ENCODE assay signal across 8 mouse cellular contexts in genomic region chr7:19024581-19025255, GRCm38 (mm10). TPM values are rescaled to one million over a fixed set of nuclear protein-coding genes. Genes with fewer than 3 reads are reported as not detected.
DNase-seq lines count a peak whose midpoint lies in the region; ATAC-seq lines count a peak whose summit lies in the region.

No protein-coding gene starts in this region.

- peaks cover 23% of the 10 kb centered on the region for H3K4me1 ChIP-seq in forebrain, embryonic 15.5 days
- peaks cover 15% of the 10 kb centered on the region for H3K4me1 ChIP-seq in kidney, embryonic 16.5 days (ENCODE audit: insufficient read depth, low read length)

- peak overlapping the region; percentile 82 for H3K4me3 ChIP-seq in forebrain, embryonic 15.5 days
- H3K4me3 ChIP-seq in kidney, embryonic 16.5 days (ENCODE audit: low read length): peak overlapping the region; percentile 80

- DNase-seq in adrenal gland, adult 8-10 months: peak; percentile 41
- DNase-seq in adrenal gland, postnatal 25 days: no peak
- DNase-seq in thymus, postnatal 14 days: peak; percentile 64
- DNase-seq in thymus, postnatal 25 days: no peak
- peak; percentile 30 for DNase-seq in mesoderm, embryonic 11.5 days (ENCODE audit: low read depth, low spot score)
- peak; percentile 69 for DNase-seq in testis, postnatal 10 days (ENCODE audit: low spot score)

- under 1% methylated on average over 33 of the region's 36 CpGs for WGBS in forebrain, embryonic 15.5 days
- 2% methylated on average over 35 of the region's 36 CpGs for WGBS in kidney, embryonic 16.5 days

- ATAC-seq in forebrain, embryonic 15.5 days (replicated peaks): peak; percentile 65
- ATAC-seq in kidney, embryonic 16.5 days (ENCODE audit: low FRiP score, low TSS enrichment): peak; percentile 50

- peak overlapping the region; percentile 81 for H3K4me2 ChIP-seq in forebrain, embryonic 15.5 days (replicated peaks)
- H3K4me2 ChIP-seq in kidney, embryonic 16.5 days (replicated peaks; ENCODE audit: low read depth, low read length): peak overlapping the region; percentile 89

- peaks cover 38% of the 10 kb centered on the region for H3K27me3 ChIP-seq in forebrain, embryonic 15.5 days
- peaks cover 32% of the 10 kb centered on the region for H3K27me3 ChIP-seq in kidney, embryonic 16.5 days (ENCODE audit: insufficient read depth, low read length)

- peak overlapping the region; percentile 92 for H3K9ac ChIP-seq in forebrain, embryonic 15.5 days (replicated peaks)
- peak overlapping the region; percentile 78 for H3K9ac ChIP-seq in kidney, embryonic 16.5 days (replicated peaks; ENCODE audit: low read length)

- H3K27ac ChIP-seq in forebrain, embryonic 15.5 days (replicated peaks): peak overlapping the region; percentile 29; the same call in 1 of the 2 replicates
- H3K27ac ChIP-seq in kidney, embryonic 16.5 days (ENCODE audit: low read length): peak overlapping the region; percentile 31

- H3K9me3 ChIP-seq in forebrain, embryonic 15.5 days: no peaks in the 10 kb centered on the region
- H3K9me3 ChIP-seq in kidney, embryonic 16.5 days (ENCODE audit: low read length): no peaks in the 10 kb centered on the region

- H3K36me3 ChIP-seq in forebrain, embryonic 15.5 days: peaks cover 10% of the 10 kb centered on the region
- H3K36me3 ChIP-seq in kidney, embryonic 16.5 days (ENCODE audit: insufficient read depth, low read length): peaks cover 10% of the 10 kb centered on the region

RNA-seq across cellular contexts. Expression of gene Sympk, which starts 0.5 kb away (rescaled TPM):
- 100 to 1,000 TPM; 110 to 113 (median 111) TPM for total RNA-seq in adrenal gland, adult 8-10 months (2022)
- 120 and 126 TPM in 2 replicates for total RNA-seq in adrenal gland, postnatal 25 days (2021)
- polyA plus RNA-seq in forebrain, embryonic 15.5 days (2015; fragmentation: Nextera tagmentation; extraction: Ambion mirVana): 34.8 and 35.4 TPM in 2 replicates
- polyA plus RNA-seq in kidney, embryonic 16.5 days (2015; fragmentation: Nextera tagmentation; extraction: Ambion mirVana): 34.0 and 35.6 TPM in 2 replicates

RNA-seq across cellular contexts. Expression of gene Foxa3, which starts 1.4 kb away (rescaled TPM):
- total RNA-seq in adrenal gland, adult 8-10 months (2022): under 1 TPM in 1 of 4 experiments, not detected in 3; 0.12 TPM
- total RNA-seq in adrenal gland, postnatal 25 days (2021): 0.76 TPM in 1 of 2 replicates, not detected in the other
- polyA plus RNA-seq in forebrain, embryonic 15.5 days (2015; fragmentation: Nextera tagmentation; extraction: Ambion mirVana): 0.18 TPM in 1 of 2 replicates, not detected in the other
- 0.35 and 0.75 TPM in 2 replicates for polyA plus RNA-seq in kidney, embryonic 16.5 days (2015; fragmentation: Nextera tagmentation; extraction: Ambion mirVana)

RNA-seq across cellular contexts. Expression of gene Irf2bp1, which starts 20.9 kb away (rescaled TPM):
- total RNA-seq in adrenal gland, adult 8-10 months (2022): 10 to 100 TPM; 49.0 to 52.8 (median 50.9) TPM
- 45.8 and 48.3 TPM in 2 replicates for total RNA-seq in adrenal gland, postnatal 25 days (2021)
- 35.4 and 36.7 TPM in 2 replicates for polyA plus RNA-seq in forebrain, embryonic 15.5 days (2015; fragmentation: Nextera tagmentation; extraction: Ambion mirVana)
- 21.4 and 23.5 TPM in 2 replicates for polyA plus RNA-seq in kidney, embryonic 16.5 days (2015; fragmentation: Nextera tagmentation; extraction: Ambion mirVana)

RNA-seq across cellular contexts. Expression of gene Rsph6a, which starts 29.8 kb away (rescaled TPM):
- under 1 TPM in 1 of 4 experiments, not detected in 3; 0.24 TPM for total RNA-seq in adrenal gland, adult 8-10 months (2022)
- not detected in 2 replicates for total RNA-seq in adrenal gland, postnatal 25 days (2021)
- polyA plus RNA-seq in forebrain, embryonic 15.5 days (2015; fragmentation: Nextera tagmentation; extraction: Ambion mirVana): not detected in 2 replicates
- polyA plus RNA-seq in kidney, embryonic 16.5 days (2015; fragmentation: Nextera tagmentation; extraction: Ambion mirVana): not detected in 2 replicates

RNA-seq across cellular contexts. Expression of gene Mypop, which starts 33.7 kb away (rescaled TPM):
- total RNA-seq in adrenal gland, adult 8-10 months (2022): 10 to 100 TPM; 11.4 to 18.0 (median 15.5) TPM
- 10.9 and 13.0 TPM in 2 replicates for total RNA-seq in adrenal gland, postnatal 25 days (2021)
- polyA plus RNA-seq in forebrain, embryonic 15.5 days (2015; fragmentation: Nextera tagmentation; extraction: Ambion mirVana): 4.4 and 5.5 TPM in 2 replicates
- 3.3 and 4.0 TPM in 2 replicates for polyA plus RNA-seq in kidney, embryonic 16.5 days (2015; fragmentation: Nextera tagmentation; extraction: Ambion mirVana)

Comparison
In these comparisons a context has a peak if more than half of its experiments do, and no peak if none do; other contexts are left out.
1. DNase-seq: peak in adrenal gland, adult 8-10 months (single experiment), thymus, postnatal 14 days (single experiment), mesoderm, embryonic 11.5 days (single experiment) and testis, postnatal 10 days (single experiment); none in adrenal gland, postnatal 25 days (single experiment) and thymus, postnatal 25 days (single experiment).